Mouse (Mus musculus): ENCODE measurements at regions not wholly inside any gene's neighbourhood (a gene's known extent, or its start where the extent isn't known, plus 50 kb on each side); places are given as distances from the start of the nearest gene placed in this dataset.

GRCm38 (mm10) chrX:11718778-11719177 lies 391.2 kb downstream of the H2al1j start:
- DNase-seq (ENCODE audit: low spot score): no peak
- Histone ChIP-seq H3K9me3 (no peaks in the 10 kb centered on the region), H3K36me3 (replicated peaks) (no peaks in the 10 kb centered on the region), H3K4me3 (no peak overlapping the region), H3K4me1 (peaks cover 5% of the 10 kb centered on the region), H3K27ac (replicated peaks) (no peak overlapping the region), H3K27me3 (replicated peaks; ENCODE audit: low read depth, poor library complexity, severe bottlenecking) (peaks cover 92% of the 10 kb centered on the region)
- 87% methylated on average over 2 of the region's 2 CpGs for WGBS

GRCm38 (mm10) chrX:11720517-11720916 lies 392.9 kb downstream of the H2al1j start:
- Histone ChIP-seq H3K4me1 (peaks cover 5% of the 10 kb centered on the region), H3K27me3 (replicated peaks; ENCODE audit: low read depth, poor library complexity, severe bottlenecking) (peaks cover 92% of the 10 kb centered on the region), H3K4me3 (no peak overlapping the region), H3K9me3 (no peaks in the 10 kb centered on the region), H3K27ac (replicated peaks) (no peak overlapping the region), H3K36me3 (replicated peaks) (no peaks in the 10 kb centered on the region)
- DNase-seq (ENCODE audit: low spot score): no peak
- WGBS: 83% methylated on average over 7 of the region's 7 CpGs

DNA sequence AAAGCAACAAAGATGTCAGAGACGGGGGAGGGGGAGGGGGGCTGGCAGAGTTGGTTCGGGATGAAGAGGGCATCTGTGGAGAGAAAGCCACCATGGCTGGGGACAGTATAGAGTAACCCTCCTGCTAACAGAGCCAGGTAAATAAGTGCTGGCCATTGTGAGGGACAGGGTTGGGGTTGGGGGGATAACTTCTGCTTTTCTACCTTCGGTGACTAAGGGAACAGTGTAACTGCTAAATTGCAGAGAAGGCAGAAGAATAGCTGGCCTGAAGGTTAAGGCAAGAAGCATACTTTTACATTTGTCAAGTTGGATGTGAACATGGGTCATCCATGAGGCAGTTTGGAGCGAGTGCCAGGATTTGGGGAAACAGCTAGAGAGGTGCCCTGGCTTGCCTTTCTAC lies 395.1 kb downstream of the H2al1j start:
- peak; percentile 12 for DNase-seq (ENCODE audit: low spot score)
- Histone ChIP-seq H3K4me1 (peaks cover 5% of the 10 kb centered on the region), H3K27me3 (replicated peaks; ENCODE audit: low read depth, poor library complexity, severe bottlenecking) (peaks cover 92% of the 10 kb centered on the region), H3K4me3 (no peak overlapping the region), H3K36me3 (replicated peaks) (no peaks in the 10 kb centered on the region), H3K9me3 (no peaks in the 10 kb centered on the region), H3K27ac (replicated peaks) (no peak overlapping the region)
- WGBS: 63% methylated on average over 4 of the region's 4 CpGs

DNA sequence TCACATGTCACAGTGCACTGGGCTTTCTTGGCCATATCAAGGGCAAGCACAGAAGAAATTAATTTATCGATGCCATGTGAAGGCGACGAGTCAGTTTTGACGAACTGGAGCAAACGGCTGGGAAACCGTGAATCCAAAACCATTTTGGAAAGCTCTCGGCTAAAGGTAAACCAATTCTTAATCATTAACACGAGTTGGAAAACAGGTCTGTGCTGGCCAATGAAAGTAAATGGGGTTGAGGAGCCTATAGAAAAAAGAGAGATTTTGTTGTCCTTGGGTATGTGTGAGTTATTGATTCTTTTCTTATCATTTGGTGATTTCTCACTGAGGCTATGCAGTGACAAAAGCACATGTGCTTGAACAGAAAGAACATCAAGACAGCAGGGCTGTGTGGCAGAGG lies 397.1 kb downstream of the H2al1j start:
- peaks cover 5% of the 10 kb centered on the region for H3K4me1 ChIP-seq
- DNase-seq (ENCODE audit: low spot score): no peak
- peaks cover 93% of the 10 kb centered on the region for H3K27me3 ChIP-seq (replicated peaks; ENCODE audit: low read depth, poor library complexity, severe bottlenecking)
- no peaks in the 10 kb centered on the region for H3K36me3 ChIP-seq (replicated peaks)
- no peaks in the 10 kb centered on the region for H3K9me3 ChIP-seq
- 92% methylated on average over 8 of the region's 8 CpGs for WGBS
- H3K27ac ChIP-seq (replicated peaks): no peak overlapping the region
- H3K4me3 ChIP-seq: no peak overlapping the region

- WGBS: 42% methylated on average over 8 of the region's 8 CpGs
- no peak for DNase-seq (ENCODE audit: low spot score)
- no peaks in the 10 kb centered on the region for H3K9me3 ChIP-seq
- H3K4me1 ChIP-seq: peaks cover 5% of the 10 kb centered on the region
- H3K4me3 ChIP-seq: no peak overlapping the region
- no peak overlapping the region for H3K27ac ChIP-seq (replicated peaks)
- H3K36me3 ChIP-seq (replicated peaks): no peaks in the 10 kb centered on the region
- peaks cover 96% of the 10 kb centered on the region for H3K27me3 ChIP-seq (replicated peaks; ENCODE audit: low read depth, poor library complexity, severe bottlenecking)
These were observed 399.1 kb downstream of the H2al1j start for GRCm38 (mm10) chrX:11726524-11727231.

DNA sequence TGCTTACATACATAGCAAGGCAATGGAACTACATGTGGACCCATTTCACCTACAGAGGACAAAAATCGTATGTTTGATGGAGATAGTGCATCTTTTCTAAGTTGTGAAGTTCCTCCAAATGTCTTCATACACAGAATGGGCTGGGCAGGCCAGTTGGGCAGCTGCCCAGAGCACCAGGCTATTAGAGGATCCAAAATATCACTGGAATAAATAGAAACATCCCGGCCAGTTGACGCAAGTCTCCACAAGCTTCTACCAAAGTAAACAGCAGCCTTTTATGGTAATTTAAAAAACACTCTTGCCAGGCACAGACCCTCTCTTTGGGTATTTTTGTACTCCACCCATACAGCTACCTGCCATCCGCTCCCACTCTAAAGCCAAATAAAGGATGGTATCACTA lies 400.9 kb downstream of the H2al1j start:
- H3K4me3 ChIP-seq: no peak overlapping the region
- no peak for DNase-seq (ENCODE audit: low spot score)
- H3K27ac ChIP-seq (replicated peaks): no peak overlapping the region
- H3K27me3 ChIP-seq (replicated peaks; ENCODE audit: low read depth, poor library complexity, severe bottlenecking): peaks cover 95% of the 10 kb centered on the region
- WGBS: 87% methylated on average over 4 of the region's 4 CpGs
- H3K9me3 ChIP-seq: no peaks in the 10 kb centered on the region
- H3K36me3 ChIP-seq (replicated peaks): no peaks in the 10 kb centered on the region
- H3K4me1 ChIP-seq: no peaks in the 10 kb centered on the region

GRCm38 (mm10) chrX:11729992-11730391 lies 402.4 kb downstream of the H2al1j start:
- DNase-seq (ENCODE audit: low spot score): no peak
- H3K9me3 ChIP-seq: no peaks in the 10 kb centered on the region
- H3K4me1 ChIP-seq: peaks cover 8% of the 10 kb centered on the region
- H3K36me3 ChIP-seq (replicated peaks): no peaks in the 10 kb centered on the region
- peaks cover 95% of the 10 kb centered on the region for H3K27me3 ChIP-seq (replicated peaks; ENCODE audit: low read depth, poor library complexity, severe bottlenecking)
- no peak overlapping the region for H3K27ac ChIP-seq (replicated peaks)
- no peak overlapping the region for H3K4me3 ChIP-seq
- WGBS: 76% methylated on average over 6 of the region's 6 CpGs

DNA sequence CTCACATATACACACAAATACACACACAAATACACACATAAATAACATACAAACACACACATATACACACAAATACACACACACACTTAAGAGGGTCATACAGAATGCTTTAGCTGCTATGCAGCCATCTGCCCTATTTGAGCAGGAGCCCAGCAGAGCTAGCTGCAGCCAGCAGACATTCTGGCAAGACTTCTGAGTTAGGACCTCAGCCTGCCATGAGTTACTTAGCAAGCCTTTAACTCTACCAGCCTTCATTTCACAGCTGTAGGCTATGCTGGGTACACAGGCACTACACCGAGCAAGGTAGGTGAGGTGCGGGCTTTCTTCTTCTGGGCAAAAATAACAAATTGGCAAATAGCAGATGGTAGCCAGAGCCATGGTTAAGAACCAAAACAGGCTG lies 404.7 kb downstream of the H2al1j start:
- Histone ChIP-seq H3K9me3 (no peaks in the 10 kb centered on the region), H3K36me3 (replicated peaks) (no peaks in the 10 kb centered on the region), H3K27me3 (replicated peaks; ENCODE audit: low read depth, poor library complexity, severe bottlenecking) (peaks cover 96% of the 10 kb centered on the region), H3K4me1 (peaks cover 16% of the 10 kb centered on the region), H3K4me3 (no peak overlapping the region), H3K27ac (replicated peaks) (no peak overlapping the region)
- DNase-seq (ENCODE audit: low spot score): no peak
- 96% methylated on average over 2 of the region's 2 CpGs for WGBS

DNA sequence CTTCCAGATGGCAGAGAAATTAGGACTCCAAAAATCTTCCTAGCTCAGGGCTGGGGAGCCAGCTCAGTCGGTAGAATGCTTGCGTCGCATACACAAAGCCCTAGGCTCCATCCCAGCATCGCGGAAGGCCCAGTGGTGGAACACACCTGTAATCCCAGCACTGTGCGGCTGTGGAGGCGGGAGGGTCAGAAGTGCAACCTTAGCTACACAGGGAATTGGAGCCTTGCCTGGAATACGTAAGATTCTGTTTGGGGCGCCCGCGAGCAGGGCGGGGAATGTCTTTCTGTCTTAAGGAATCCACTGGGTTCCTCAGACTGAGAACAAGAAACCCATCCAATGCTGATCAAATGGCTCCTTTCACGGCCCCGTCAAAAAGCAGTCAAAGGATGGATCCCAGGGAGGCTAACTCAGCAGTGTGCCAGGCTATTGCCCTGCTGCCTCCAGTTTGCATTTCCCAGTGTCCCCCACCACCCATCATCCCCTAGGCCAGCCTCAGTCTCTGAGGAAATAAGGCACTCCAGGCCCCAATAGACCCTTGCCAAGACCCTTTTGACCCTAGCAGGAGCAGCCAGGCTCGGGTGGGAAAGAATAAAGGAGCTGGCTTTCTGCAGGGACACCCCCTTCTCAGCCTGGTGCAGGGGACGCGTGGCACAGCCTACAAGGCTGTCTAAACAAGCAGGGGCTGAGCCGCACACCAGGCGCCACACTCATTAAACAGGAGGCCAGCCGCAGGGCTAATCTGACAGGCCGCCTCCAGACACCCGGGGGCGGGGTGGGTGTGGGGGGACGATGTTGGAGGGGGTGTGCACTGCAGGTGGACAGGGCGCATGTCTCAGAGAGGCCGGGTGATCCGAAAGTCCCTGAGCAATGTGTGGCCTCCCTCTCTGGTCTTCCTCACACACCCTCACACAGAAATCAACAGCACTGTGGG lies 407.1 kb downstream of the H2al1j start:
- no peaks in the 10 kb centered on the region for H3K36me3 ChIP-seq (replicated peaks)
- DNase-seq (ENCODE audit: low spot score): peak; percentile 48
- WGBS: 24% methylated on average over 27 of the region's 27 CpGs
- peak overlapping the region; percentile 62 for H3K27ac ChIP-seq (replicated peaks)
- H3K27me3 ChIP-seq (replicated peaks; ENCODE audit: low read depth, poor library complexity, severe bottlenecking): peaks cover 96% of the 10 kb centered on the region
- no peaks in the 10 kb centered on the region for H3K9me3 ChIP-seq
- no peak overlapping the region for H3K4me3 ChIP-seq
- peaks cover 24% of the 10 kb centered on the region for H3K4me1 ChIP-seq

GRCm38 (mm10) chrX:11735516-11736170 lies 408.0 kb downstream of the H2al1j start:
- H3K4me3 ChIP-seq: no peak overlapping the region
- peaks cover 99% of the 10 kb centered on the region for H3K27me3 ChIP-seq (replicated peaks; ENCODE audit: low read depth, poor library complexity, severe bottlenecking)
- DNase-seq (ENCODE audit: low spot score): no peak
- no peaks in the 10 kb centered on the region for H3K9me3 ChIP-seq
- WGBS: 41% methylated on average over 17 of the region's 17 CpGs
- H3K36me3 ChIP-seq (replicated peaks): no peaks in the 10 kb centered on the region
- peak overlapping the region; percentile 62 for H3K27ac ChIP-seq (replicated peaks)
- H3K4me1 ChIP-seq: peaks cover 30% of the 10 kb centered on the region

- WGBS: 96% methylated on average over 3 of the region's 3 CpGs
- H3K36me3 ChIP-seq (replicated peaks): no peaks in the 10 kb centered on the region
- DNase-seq (ENCODE audit: low spot score): no peak
- H3K27me3 ChIP-seq (replicated peaks; ENCODE audit: low read depth, poor library complexity, severe bottlenecking): peaks cover 95% of the 10 kb centered on the region
- peaks cover 30% of the 10 kb centered on the region for H3K4me1 ChIP-seq
- no peak overlapping the region for H3K4me3 ChIP-seq
- no peaks in the 10 kb centered on the region for H3K9me3 ChIP-seq
- no peak overlapping the region for H3K27ac ChIP-seq (replicated peaks)
These were observed 408.9 kb downstream of the H2al1j start for GRCm38 (mm10) chrX:11736481-11736880.

GRCm38 (mm10) chrX:11739565-11739964 lies 411.9 kb downstream of the H2al1j start:
- 39% methylated on average over 7 of the region's 7 CpGs for WGBS
- Histone ChIP-seq H3K4me1 (peaks cover 27% of the 10 kb centered on the region), H3K27me3 (replicated peaks; ENCODE audit: low read depth, poor library complexity, severe bottlenecking) (peaks cover 86% of the 10 kb centered on the region), H3K36me3 (replicated peaks) (no peaks in the 10 kb centered on the region), H3K4me3 (no peak overlapping the region), H3K27ac (replicated peaks) (peak overlapping the region; percentile 44), H3K9me3 (no peaks in the 10 kb centered on the region)
- peak; percentile 51 for DNase-seq (ENCODE audit: low spot score)
